Mouse (Mus musculus): Measurements from ENCODE around the gene Plxna2. TPM values are rescaled to one million over a fixed set of nuclear protein-coding genes. Genes with fewer than 3 reads are reported as not detected.

Plxna2 gene
- total RNA-seq, 2 experiments from 2014 or later: 0.09 to 1.5 TPM

- peak; percentile 73 for ATAC-seq (replicated peaks; ENCODE audit: low FRiP score, low TSS enrichment, poor library complexity, severe bottlenecking)
Observed at GRCm38 (mm10) chr1:194847014-194847413, 229.0 kb downstream of the Plxna2 start.

- ATAC-seq (replicated peaks; ENCODE audit: low FRiP score, low TSS enrichment, poor library complexity, severe bottlenecking): no peak
Observed at GRCm38 (mm10) chr1:194851242-194852064, 233.4 kb downstream of the Plxna2 start.

- no peak for ATAC-seq (replicated peaks; ENCODE audit: low FRiP score, low TSS enrichment, poor library complexity, severe bottlenecking)
Observed at GRCm38 (mm10) chr1:194852065-194852358, 234.0 kb downstream of the Plxna2 start.

All from megakaryocyte-erythroid progenitor cell, adult 5-6 weeks (primary cell).